Mouse (Mus musculus) MEL (cell line): ENCODE data around the gene Togaram2. TPM values are rescaled to one million over a fixed set of nuclear protein-coding genes. Genes with fewer than 3 reads are reported as not detected.

Source experiments
- DNase-seq: peaks from one replicate; pipeline ENCODE4 v3.0.0; 2011; ENCODE audit warnings: low read depth, low spot score
- H3K27ac ChIP-seq: 2 replicates; pipeline ENCODE4 v1.5.1; 2012; ENCODE audit warnings: low read depth, mild to moderate bottlenecking, control low read depth, low read length, moderate library complexity; ENCODE audit not compliant: control insufficient read depth
- H3K27me3 ChIP-seq, 2 experiments: fragments of 150-350 bp in 1 of 2; sonication (generic) in 1 of 2; 2 replicates each; pipeline ENCODE4 v1.6.1; 2012; ENCODE audit warnings: low read length in 2 of 2, mild to moderate bottlenecking in 2 of 2, improper control_type of control experiment in 1 of 2, moderate library complexity in 1 of 2; ENCODE audit not compliant: insufficient read depth in 2 of 2, control insufficient read depth in 1 of 2
- H3K36me3 ChIP-seq, 2 experiments: 2 replicates each; pipeline ENCODE4 v1.6.1; 2012 to 2014; ENCODE audit warnings: low read length in 2 of 2, improper control_type of control experiment in 1 of 2, inconsistent platforms in 1 of 2, mild to moderate bottlenecking in 1 of 2; ENCODE audit not compliant: insufficient read depth in 2 of 2, control insufficient read depth in 1 of 2
- H3K4me1 ChIP-seq, 2 experiments: fragments of 150-350 bp in 1 of 2; sonication (generic) in 1 of 2; 2 replicates each; pipeline ENCODE4 v1.6.1; 2012; ENCODE audit warnings: low read length in 2 of 2, improper control_type of control experiment in 1 of 2, mild to moderate bottlenecking in 1 of 2; ENCODE audit not compliant: insufficient read depth in 2 of 2, control insufficient read depth in 1 of 2
- H3K4me3 ChIP-seq, 2 experiments: fragments of 150-350 bp in 1 of 2; sonication (generic) in 1 of 2; 2 replicates each; pipeline ENCODE4 v1.5.1; 2012; ENCODE audit warnings: low read depth in 2 of 2, low read length in 2 of 2, mild to moderate bottlenecking in 2 of 2, moderate library complexity in 2 of 2, control low read depth in 1 of 2, improper control_type of control experiment in 1 of 2; ENCODE audit not compliant: control insufficient read depth in 1 of 2, insufficient read depth in 1 of 2
- H3K79me2 ChIP-seq: 2 replicates; pipeline ENCODE4 v1.6.1; 2012; ENCODE audit warnings: mild to moderate bottlenecking, low read length, moderate library complexity; ENCODE audit not compliant: control insufficient read depth, poor library complexity, insufficient read depth
- H3K9ac ChIP-seq: 2 replicates; pipeline ENCODE4 v1.6.1; 2012; ENCODE audit warnings: low read depth, mild to moderate bottlenecking, control low read depth, low read length, moderate library complexity; ENCODE audit not compliant: control insufficient read depth, poor library complexity, severe bottlenecking
- H3K9me3 ChIP-seq: fragments of 150-350 bp; sonication (generic); replicated peaks from 2 replicates; pipeline ENCODE4 v1.6.1; 2012; ENCODE audit warnings: mild to moderate bottlenecking, low read length, improper control_type of control experiment, moderate library complexity; ENCODE audit not compliant: insufficient read depth
- BHLHE40 ChIP-seq: IDR thresholded peaks from 2 replicates; pipeline ENCODE4 v1.6.1; 2012; ENCODE audit warnings: low read depth, mild to moderate bottlenecking, inconsistent platforms, low read length, improper control_type of control experiment, borderline replicate concordance
- CHD1 ChIP-seq: IDR thresholded peaks from 2 replicates; pipeline ENCODE4 v1.6.1; 2012; ENCODE audit warnings: low read depth, mild to moderate bottlenecking, inconsistent platforms, low read length, improper control_type of control experiment
- CTCF ChIP-seq, 3 experiments: IDR thresholded peaks in 2 of 3; conservative IDR thresholded peaks in 1 of 3; 2 replicates each; pipeline ENCODE4 v1.5.1; 2011 to 2012; ENCODE audit warnings: low read length in 3 of 3, low read depth in 2 of 3, mild to moderate bottlenecking in 2 of 3, improper control_type of control experiment in 1 of 3, inconsistent platforms in 1 of 3, mixed read lengths in 1 of 3, moderate library complexity in 1 of 3; ENCODE audit not compliant: control insufficient read depth in 1 of 3, insufficient read depth in 1 of 3, poor library complexity in 1 of 3, severe bottlenecking in 1 of 3
- ETS1 ChIP-seq: IDR thresholded peaks from 2 replicates; pipeline ENCODE4 v1.6.1; 2012; ENCODE audit warnings: low read depth, mild to moderate bottlenecking, inconsistent platforms, low read length, improper control_type of control experiment, moderate library complexity
- HCFC1 ChIP-seq: IDR thresholded peaks from 2 replicates; pipeline ENCODE4 v1.6.1; 2012; ENCODE audit warnings: low read depth, mild to moderate bottlenecking, inconsistent platforms, low read length, improper control_type of control experiment, moderate library complexity
- JUND ChIP-seq: IDR thresholded peaks from 2 replicates; pipeline ENCODE4 v1.6.1; 2011; ENCODE audit warnings: low read depth, mild to moderate bottlenecking, improper control_type of control experiment, low read length
- MAFK ChIP-seq: IDR thresholded peaks from 2 replicates; pipeline ENCODE4 v1.6.1; 2011; ENCODE audit warnings: low read depth, mild to moderate bottlenecking, low read length, improper control_type of control experiment, borderline replicate concordance
- MAX ChIP-seq: IDR thresholded peaks from 2 replicates; pipeline ENCODE4 v1.6.1; 2011; ENCODE audit warnings: low read length, improper control_type of control experiment
- MAZ ChIP-seq: IDR thresholded peaks from 2 replicates; pipeline ENCODE4 v1.6.1; 2012; ENCODE audit warnings: low read depth, mild to moderate bottlenecking, inconsistent platforms, low read length, improper control_type of control experiment
- MEF2A ChIP-seq: IDR thresholded peaks from 2 replicates; pipeline ENCODE4 v1.6.1; 2014; ENCODE audit warnings: low read depth, mild to moderate bottlenecking, inconsistent platforms, low read length, improper control_type of control experiment; ENCODE audit not compliant: poor library complexity, insufficient replicate concordance, severe bottlenecking; ENCODE audit errors: extremely low read depth
- MXI1 ChIP-seq: IDR thresholded peaks from 2 replicates; pipeline ENCODE4 v1.6.1; 2011; ENCODE audit warnings: mild to moderate bottlenecking, low read depth, low read length, improper control_type of control experiment
- MYC ChIP-seq: IDR thresholded peaks from 2 replicates; pipeline ENCODE4 v1.6.1; 2011; ENCODE audit warnings: low read depth, mild to moderate bottlenecking, low read length, improper control_type of control experiment, moderate library complexity
- NELFE ChIP-seq: IDR thresholded peaks from 2 replicates; pipeline ENCODE4 v1.6.1; 2011; ENCODE audit warnings: low read depth, low read length, improper control_type of control experiment
- NRF1 ChIP-seq: IDR thresholded peaks from 2 replicates; pipeline ENCODE4 v1.6.1; 2014; ENCODE audit warnings: low read depth, mild to moderate bottlenecking, inconsistent platforms, low read length, improper control_type of control experiment, moderate library complexity; ENCODE audit not compliant: poor library complexity, insufficient read depth, severe bottlenecking
- POLR2A ChIP-seq, 2 experiments: IDR thresholded peaks; 2 replicates each; pipeline ENCODE4 v1.6.1; 2011 to 2012; ENCODE audit warnings: low read length in 2 of 2, mild to moderate bottlenecking in 2 of 2, control low read depth in 1 of 2, improper control_type of control experiment in 1 of 2, low read depth in 1 of 2, moderate library complexity in 1 of 2; ENCODE audit not compliant: control insufficient read depth in 1 of 2, insufficient read depth in 1 of 2, poor library complexity in 1 of 2
- RCOR1 ChIP-seq: IDR thresholded peaks from 2 replicates; pipeline ENCODE4 v1.6.1; 2012; ENCODE audit warnings: low read depth, mild to moderate bottlenecking, inconsistent platforms, low read length, improper control_type of control experiment
- SMC3 ChIP-seq: IDR thresholded peaks from 2 replicates; pipeline ENCODE4 v1.6.1; 2011; ENCODE audit warnings: low read depth, low read length, improper control_type of control experiment
- TCF12 ChIP-seq: IDR thresholded peaks from 2 replicates; pipeline ENCODE4 v1.6.1; 2014; ENCODE audit warnings: low read depth, mild to moderate bottlenecking, inconsistent platforms, low read length, improper control_type of control experiment, moderate library complexity
- ZMIZ1 ChIP-seq: IDR thresholded peaks from 2 replicates; pipeline ENCODE4 v1.6.1; 2012; ENCODE audit warnings: low read depth, mild to moderate bottlenecking, inconsistent platforms, low read length, improper control_type of control experiment, moderate library complexity
- ZNF384 ChIP-seq: IDR thresholded peaks from 2 replicates; pipeline ENCODE4 v1.6.1; 2012; ENCODE audit warnings: low read depth, mild to moderate bottlenecking, inconsistent platforms, low read length, improper control_type of control experiment
- polyA plus RNA-seq, 2 experiments: library from polyadenylated mRNA; stranded (reverse) in 1 of 2; unstranded in 1 of 2; fragments of >175 nt in 1 of 2; fragments of >200 nt in 1 of 2; gene quantifications; 2 replicates each; pipeline versions ENCODE4 v1.2.1 to v1.2.4; 2012; ENCODE audit warnings: low replicate concordance in 2 of 2, low read depth in 1 of 2; ENCODE audit not compliant: insufficient read length in 2 of 2, insufficient read depth in 1 of 2, missing spikeins in 1 of 2
- total RNA-seq: library from RNA; depleted of rRNA; stranded (reverse); fragments of 300-350 nt; gene quantifications from 2 replicates; pipeline ENCODE4 v1.2.3, GENCODE M21; 2012

Togaram2 gene
- total and polyA plus RNA-seq, 3 experiments = not detected

DNA sequence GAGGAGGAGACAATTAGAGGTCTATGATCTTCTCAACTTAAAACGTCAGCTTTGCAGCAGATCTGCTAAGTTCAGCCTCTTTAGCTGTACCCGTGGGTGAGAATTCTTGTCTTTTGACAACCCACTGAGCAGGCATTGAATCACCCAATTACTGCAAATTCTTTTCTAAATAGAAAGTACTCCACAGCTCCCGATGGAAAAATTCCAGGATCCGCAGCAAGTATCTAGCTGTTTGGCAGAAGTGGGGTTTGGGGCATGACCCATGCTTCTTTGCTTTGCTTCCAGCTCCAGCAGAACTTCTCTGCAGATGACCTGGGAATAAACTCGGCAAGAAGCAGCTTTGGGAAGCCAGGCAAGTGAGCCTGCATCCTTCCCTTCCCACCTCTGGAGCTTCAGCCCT, 69.9 kb downstream of the Togaram2 start:
- Histone ChIP-seq H3K9ac (no peak overlapping the region), H3K79me2 (no peaks in the 10 kb centered on the region), H3K9me3 (no peaks in the 10 kb centered on the region), H3K27me3 (no peaks in the 10 kb centered on the region; a peak in 1 of 4 replicates), H3K36me3 (no peaks in the 10 kb centered on the region), H3K27ac (no peak overlapping the region), H3K4me1 (no peaks in the 10 kb centered on the region), H3K4me3 (no peak overlapping the region)
- no peak for DNase-seq
- TF ChIP-seq SMC3 (no peak), NELFE (no peak), RCOR1 (no peak), JUND (no peak), BHLHE40 (no peak), MXI1 (no peak), MAX (no peak)

GRCm38 (mm10) chr17:71746114-71746513, 73.1 kb downstream of the Togaram2 start:
- H3K9me3 ChIP-seq = no peaks in the 10 kb centered on the region
- H3K27ac ChIP-seq = no peak overlapping the region
- H3K9ac ChIP-seq = no peak overlapping the region
- H3K27me3 ChIP-seq = no peaks in the 10 kb centered on the region; a peak in 1 of 4 replicates
- H3K4me3 ChIP-seq = no peak overlapping the region
- H3K36me3 ChIP-seq = no peaks in the 10 kb centered on the region
- no peaks in the 10 kb centered on the region for H3K4me1 ChIP-seq
- TF ChIP-seq CTCF (IDR thresholded peaks at IDR 0.05 in 2 of 3, conservative IDR thresholded peaks at IDR 0.05 in 1 of 3; ENCODE audit: control insufficient read depth in 1 of 3, insufficient read depth in 1 of 3, low read depth in 2 of 3, low read length in 3 of 3, poor library complexity in 1 of 3, severe bottlenecking in 1 of 3) (no peak), POLR2A (IDR thresholded peaks at IDR 0.05; ENCODE audit: control insufficient read depth in 1 of 2, insufficient read depth in 1 of 2, low read depth in 1 of 2, low read length in 2 of 2, poor library complexity in 1 of 2) (no peak), MYC (no peak), MAZ (no peak), MAFK (no peak), MAX (no peak), ZMIZ1 (no peak), CHD1 (no peak), TCF12 (no peak), MEF2A (no peak), NELFE (no peak), ZNF384 (no peak), ETS1 (no peak), HCFC1 (no peak), JUND (no peak), NRF1 (no peak)
- H3K79me2 ChIP-seq = no peaks in the 10 kb centered on the region
- DNase-seq = no peak
